Mouse (Mus musculus) ES-E14 (cell line): ENCODE results near the gene Clec2i. TPM values are rescaled to one million over a fixed set of nuclear protein-coding genes. Genes with fewer than 3 reads are reported as not detected.

ENCODE experiments used
- DNase-seq: peaks from one replicate; pipeline ENCODE4 v3.0.0-alpha.2; 2013; ENCODE audit warnings: low read depth, low spot score
- H3K27ac ChIP-seq: 2 replicates; pipeline ENCODE4 v1.5.1; 2012; ENCODE audit warnings: low read depth, mild to moderate bottlenecking, low read length, moderate library complexity, mixed read lengths; ENCODE audit not compliant: poor library complexity, insufficient read depth, severe bottlenecking
- H3K36me3 ChIP-seq: 2 replicates; pipeline ENCODE4 v1.6.1; 2012; ENCODE audit warnings: mild to moderate bottlenecking, low read length, moderate library complexity, mixed read lengths; ENCODE audit not compliant: control insufficient read depth, poor library complexity, insufficient read depth, severe bottlenecking
- H3K4me1 ChIP-seq, 2 experiments: fragments of 150-350 bp in 1 of 2; sonication (generic) in 1 of 2; 2 replicates each; pipeline ENCODE4 v1.6.1; 2012; ENCODE audit warnings: low read length in 2 of 2, mild to moderate bottlenecking in 1 of 2, mixed read lengths in 1 of 2; ENCODE audit not compliant: control insufficient read depth in 2 of 2, insufficient read depth in 2 of 2, poor library complexity in 1 of 2
- H3K4me3 ChIP-seq, 2 experiments: fragments of 150-350 bp in 1 of 2; sonication (generic) in 1 of 2; 2 replicates each; pipeline ENCODE4 v1.5.1; 2012; ENCODE audit warnings: low read length in 2 of 2, low read depth in 1 of 2, mild to moderate bottlenecking in 1 of 2, mixed read lengths in 1 of 2; ENCODE audit not compliant: insufficient read depth in 1 of 2, poor library complexity in 1 of 2, severe bottlenecking in 1 of 2
- H3K9ac ChIP-seq: 2 replicates; pipeline ENCODE4 v1.6.1; 2012; ENCODE audit warnings: low read depth, mild to moderate bottlenecking, low read length, mixed read lengths; ENCODE audit not compliant: poor library complexity, insufficient read depth, severe bottlenecking
- H3K9me3 ChIP-seq: fragments of 150-350 bp; sonication (generic); 2 replicates; pipeline ENCODE4 v1.6.1; 2012; ENCODE audit warnings: low read depth, mild to moderate bottlenecking, low read length; ENCODE audit not compliant: control insufficient read depth, insufficient read depth
- CHD2 ChIP-seq: IDR thresholded peaks from 2 replicates; pipeline ENCODE4 v1.6.1; 2014; ENCODE audit warnings: mild to moderate bottlenecking, low read depth, low read length, inconsistent platforms
- HCFC1 ChIP-seq: IDR thresholded peaks from 2 replicates; pipeline ENCODE4 v1.6.1; 2012; ENCODE audit warnings: low read length, inconsistent platforms, borderline replicate concordance; ENCODE audit not compliant: insufficient read depth
- MAFK ChIP-seq: IDR thresholded peaks from 2 replicates; pipeline ENCODE4 v1.6.1; 2014; ENCODE audit warnings: mild to moderate bottlenecking, low read depth, low read length, inconsistent platforms; ENCODE audit not compliant: insufficient read depth
- ZC3H11A ChIP-seq: IDR thresholded peaks from 2 replicates; pipeline ENCODE4 v1.6.1; 2012; ENCODE audit warnings: low read depth, mild to moderate bottlenecking, inconsistent platforms, low read length, borderline replicate concordance
- ZNF384 ChIP-seq: IDR thresholded peaks from 2 replicates; pipeline ENCODE4 v1.6.1; 2012; ENCODE audit warnings: low read depth, low read length, inconsistent platforms
- in situ Hi-C, 2 experiments: fragments of 600-800 bp; cut with MboI; formaldehyde crosslinking; loops; one replicate each; pipeline ENCODE4 v1.15.1; 2025; ENCODE audit warnings: low sequenced_read_pairs in 2 of 2, inconsistent platforms in 1 of 2; ENCODE audit not compliant: unreplicated experiment in 2 of 2
- total RNA-seq: library from RNA; depleted of rRNA; stranded (reverse); fragments of 300-350 nt; gene quantifications from 2 replicates; pipeline ENCODE4 v1.2.3, GENCODE M21; 2012

Clec2i gene
- total RNA-seq, 1 experiment = 0.18 TPM

DNA sequence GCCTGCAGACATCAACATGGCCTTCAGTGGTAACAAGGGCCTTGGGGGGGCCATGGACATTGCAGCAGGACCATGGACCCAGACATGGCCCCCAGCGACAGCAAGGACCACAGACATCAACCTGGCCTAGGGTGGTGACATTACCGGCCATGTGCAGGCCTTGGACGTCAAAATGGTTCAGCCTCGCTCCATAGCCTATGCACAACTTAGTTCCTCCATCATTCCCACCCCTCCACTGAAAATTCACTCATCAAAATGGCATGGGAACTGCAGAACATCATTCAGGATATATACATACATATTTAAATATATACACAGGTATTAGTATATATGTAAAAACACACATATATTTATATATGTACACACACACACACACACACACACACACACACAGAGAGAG is 40.0 kb upstream of the Clec2i start:
- in situ Hi-C loops = no loop called here
- peaks cover 0 to 2% of the 10 kb centered on the region in 2 experiments; a peak in 2 of 4 replicates for H3K4me1 ChIP-seq
- no peak overlapping the region for H3K9ac ChIP-seq
- no peaks in the 10 kb centered on the region for H3K9me3 ChIP-seq
- no peak for DNase-seq
- no peaks in the 10 kb centered on the region for H3K36me3 ChIP-seq
- TF ChIP-seq HCFC1 = no peak
- TF ChIP-seq MAFK = no peak
- TF ChIP-seq ZC3H11A = no peak
- no peak for TF ChIP-seq CHD2
- no peak for TF ChIP-seq ZNF384
- no peak overlapping the region for H3K27ac ChIP-seq
- no peak overlapping the region for H3K4me3 ChIP-seq

GRCm38 (mm10) chr6:128849902-128850301 is 37.5 kb upstream of the Clec2i start:
- Histone ChIP-seq H3K4me3 (no peak overlapping the region), H3K27ac (no peak overlapping the region), H3K4me1 (peaks cover 0 to 6% of the 10 kb centered on the region in 2 experiments; a peak in 2 of 4 replicates), H3K9ac (no peak overlapping the region), H3K9me3 (no peaks in the 10 kb centered on the region), H3K36me3 (no peaks in the 10 kb centered on the region)
- TF ChIP-seq MAFK (no peak), ZC3H11A (0 out of 2 replicates have a peak, but pooled peaks have one; percentile 14)
- in situ Hi-C loops = loop anchor here (5.0 to 10.0 kb wide), 3 partner anchors 395 to 515 kb away; no protein-coding TSS in a partner anchor
- DNase-seq = peak; percentile 39

DNA sequence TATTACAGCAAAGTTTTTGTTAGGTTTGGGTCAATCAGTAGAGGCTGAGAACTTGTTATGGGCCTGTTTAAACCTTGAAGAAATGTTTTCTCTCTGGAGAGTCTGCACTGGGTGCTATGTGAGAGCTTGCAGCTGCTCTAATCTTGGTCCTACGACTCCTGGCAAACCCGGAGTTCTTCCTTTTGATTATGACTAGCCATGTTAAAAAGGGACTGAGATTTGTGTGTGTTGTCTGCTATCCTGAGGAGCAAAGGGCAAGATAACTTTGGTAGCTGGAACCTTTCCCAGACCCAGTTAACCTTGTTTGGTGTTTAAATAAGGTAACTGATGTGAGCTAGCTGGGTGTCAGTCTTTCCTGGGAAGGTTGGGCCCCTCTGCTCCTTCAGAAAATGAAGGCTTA is 36.7 kb upstream of the Clec2i start:
- no peak for DNase-seq
- no peak for TF ChIP-seq CHD2
- H3K27ac ChIP-seq = no peak overlapping the region
- no peak overlapping the region for H3K4me3 ChIP-seq
- no peaks in the 10 kb centered on the region for H3K9me3 ChIP-seq
- H3K9ac ChIP-seq = no peak overlapping the region
- in situ Hi-C loops = loop anchor here (5.0 to 10.0 kb wide), 3 partner anchors 394 to 514 kb away; no protein-coding TSS in a partner anchor
- H3K36me3 ChIP-seq = no peaks in the 10 kb centered on the region
- peaks cover 0 to 4% of the 10 kb centered on the region in 2 experiments; a peak in 2 of 4 replicates for H3K4me1 ChIP-seq

GRCm38 (mm10) chr6:128851151-128851550 is 36.2 kb upstream of the Clec2i start:
- TF ChIP-seq ZC3H11A (no peak), ZNF384 (no peak), CHD2 (no peak), MAFK (no peak), HCFC1 (no peak)

GRCm38 (mm10) chr6:128852766-128853165 is 34.6 kb upstream of the Clec2i start:
- Histone ChIP-seq H3K27ac (no peak overlapping the region), H3K4me3 (no peak overlapping the region), H3K9ac (no peak overlapping the region), H3K36me3 (no peaks in the 10 kb centered on the region), H3K9me3 (no peaks in the 10 kb centered on the region), H3K4me1 (peaks cover 0 to 4% of the 10 kb centered on the region in 2 experiments; a peak in 1 of 4 replicates)
- TF ChIP-seq ZNF384 (no peak), MAFK (no peak), ZC3H11A (no peak), HCFC1 (no peak), CHD2 (no peak)
- DNase-seq = no peak
- in situ Hi-C loops = loop anchor here (5.0 to 10.0 kb wide), 3 partner anchors 392 to 512 kb away; no protein-coding TSS in a partner anchor

More at GRCm38 (mm10) chr6:128851151-128851550, 36.2 kb upstream of the Clec2i start:
- Histone ChIP-seq H3K4me3 (no peak overlapping the region), H3K9ac (no peak overlapping the region), H3K27ac (no peak overlapping the region), H3K4me1 (peaks cover 0 to 4% of the 10 kb centered on the region in 2 experiments; a peak in 1 of 4 replicates), H3K9me3 (no peaks in the 10 kb centered on the region), H3K36me3 (no peaks in the 10 kb centered on the region)
- in situ Hi-C loops = loop anchor here (5.0 to 10.0 kb wide), 3 partner anchors 394 to 514 kb away; no protein-coding TSS in a partner anchor
- no peak for DNase-seq
